Comparison of ENCODE assay signal across 16 mouse cellular contexts in genomic region chr13:91915192-91915581, GRCm38 (mm10). TPM values are rescaled to one million over a fixed set of nuclear protein-coding genes. Genes with fewer than 3 reads are reported as not detected.
DNase-seq lines count a peak whose midpoint lies in the region; ATAC-seq and TF ChIP-seq lines count a peak whose summit lies in the region.
"Had no signal": no experiment of that assay in that cellular context is flagged by ENCODE, and none has a peak within 500 bp of the region (broad histone marks: within the 10 kb centered on the region; RNA-seq: fewer than 3 reads in every experiment).

No protein-coding gene starts in this region.

- no peak for TF ChIP-seq EP300 in MEL (IDR thresholded peaks at IDR 0.05; ENCODE audit: low read depth in 1 of 2, low read length in 2 of 2)

- no peaks in the 10 kb centered on the region for H3K9me3 ChIP-seq in hindbrain, embryonic 10.5 days
- no peaks in the 10 kb centered on the region for H3K9me3 ChIP-seq in hindbrain, embryonic 11.5 days (ENCODE audit: control insufficient read depth, low read length)
- no peaks in the 10 kb centered on the region for H3K9me3 ChIP-seq in MEL (replicated peaks; ENCODE audit: insufficient read depth, low read length)
- no peaks in the 10 kb centered on the region for H3K9me3 ChIP-seq in forebrain, embryonic 16.5 days (ENCODE audit: control insufficient read depth, low read length)
- H3K9me3 ChIP-seq in midbrain, embryonic 15.5 days, result no peaks in the 10 kb centered on the region
- H3K9me3 ChIP-seq: lung, embryonic 15.5 days; midbrain, embryonic 12.5 days had no signal

- WGBS in hindbrain, embryonic 10.5 days, result 38% methylated on average over 4 of the region's 4 CpGs
- 37% methylated on average over 4 of the region's 4 CpGs for WGBS in hindbrain, embryonic 11.5 days
- WGBS in forebrain, embryonic 16.5 days, result 20% methylated on average over 4 of the region's 4 CpGs
- WGBS in midbrain, embryonic 15.5 days, result 31% methylated on average over 4 of the region's 4 CpGs

- peak; percentile 10 for DNase-seq in hindbrain, embryonic 10.5 days (ENCODE audit: low spot score)
- DNase-seq in hindbrain, embryonic 11.5 days (ENCODE audit: low spot score), result no peak
- DNase-seq in MEL (ENCODE audit: low read depth, low spot score), result peak; percentile 30
- no peak for DNase-seq in right cerebral cortex, postnatal 10 days (ENCODE audit: low spot score in 2 of 2)
- DNase-seq in yolk sac, embryonic 10.5 days (ENCODE audit: low spot score), result no peak
- DNase-seq: adrenal gland, postnatal 25 days; cerebellum, adult 11 months; heart, adult 18-20 months; spleen, adult 18-20 months had no signal

- no peaks in the 10 kb centered on the region for H3K79me2 ChIP-seq in MEL (ENCODE audit: control insufficient read depth, insufficient read depth, low read length, poor library complexity)

- no peak for TF ChIP-seq RAD21 in MEL (IDR thresholded peaks at IDR 0.05; ENCODE audit: low read depth, low read length)

- no peak for TF ChIP-seq POLR2A in MEL (IDR thresholded peaks at IDR 0.05; ENCODE audit: control insufficient read depth in 1 of 2, insufficient read depth in 1 of 2, low read depth in 1 of 2, low read length in 2 of 2, poor library complexity in 1 of 2)

- TF ChIP-seq CTCF in MEL (IDR thresholded peaks at IDR 0.05 in 2 of 3, conservative IDR thresholded peaks at IDR 0.05 in 1 of 3; ENCODE audit: control insufficient read depth in 1 of 3, insufficient read depth in 1 of 3, low read depth in 2 of 3, low read length in 3 of 3, poor library complexity in 1 of 3, severe bottlenecking in 1 of 3), result no peak

- H3K4me1 ChIP-seq in hindbrain, embryonic 10.5 days (replicated peaks), result peaks cover 13% of the 10 kb centered on the region
- no peaks in the 10 kb centered on the region; the same call in 1 of the 2 replicates for H3K4me1 ChIP-seq in hindbrain, embryonic 11.5 days (replicated peaks; ENCODE audit: control insufficient read depth, insufficient read depth, low read length)
- H3K4me1 ChIP-seq in MEL (ENCODE audit: control insufficient read depth in 1 of 2, insufficient read depth in 2 of 2, low read length in 2 of 2), result no peaks in the 10 kb centered on the region
- H3K4me1 ChIP-seq in forebrain, embryonic 16.5 days (replicated peaks; ENCODE audit: control insufficient read depth, insufficient read depth, low read length), result peaks cover 7% of the 10 kb centered on the region
- H3K4me1 ChIP-seq in midbrain, embryonic 15.5 days, result peaks cover 6% of the 10 kb centered on the region
- H3K4me1 ChIP-seq: lung, embryonic 15.5 days had no signal

- H3K9ac ChIP-seq in hindbrain, embryonic 11.5 days (ENCODE audit: low read depth, low read length), result no peak overlapping the region
- no peak overlapping the region for H3K9ac ChIP-seq in MEL (ENCODE audit: control insufficient read depth, low read depth, low read length, poor library complexity, severe bottlenecking)
- H3K9ac ChIP-seq in forebrain, embryonic 16.5 days (replicated peaks; ENCODE audit: low read depth, low read length), result 0 out of 2 replicates have a peak overlapping the region, but pooled peaks have one; percentile 12
- H3K9ac ChIP-seq in midbrain, embryonic 15.5 days, result no peak overlapping the region
- H3K9ac ChIP-seq: lung, embryonic 15.5 days; midbrain, embryonic 12.5 days had no signal

- H3K4me3 ChIP-seq in hindbrain, embryonic 10.5 days, result no peak overlapping the region
- no peak overlapping the region for H3K4me3 ChIP-seq in hindbrain, embryonic 11.5 days (ENCODE audit: low read depth, low read length)
- H3K4me3 ChIP-seq in MEL (ENCODE audit: control insufficient read depth in 1 of 2, insufficient read depth in 1 of 2, low read depth in 2 of 2, low read length in 2 of 2), result no peak overlapping the region
- no peak overlapping the region for H3K4me3 ChIP-seq in forebrain, embryonic 16.5 days (replicated peaks; ENCODE audit: low read length)
- no peak overlapping the region for H3K4me3 ChIP-seq in midbrain, embryonic 15.5 days
- H3K4me3 ChIP-seq: lung, embryonic 15.5 days; midbrain, embryonic 12.5 days had no signal

- no peaks in the 10 kb centered on the region for H3K36me3 ChIP-seq in hindbrain, embryonic 10.5 days
- H3K36me3 ChIP-seq in hindbrain, embryonic 11.5 days (ENCODE audit: control insufficient read depth, insufficient read depth, low read length), result no peaks in the 10 kb centered on the region
- H3K36me3 ChIP-seq in MEL (ENCODE audit: control insufficient read depth in 1 of 2, insufficient read depth in 2 of 2, low read length in 2 of 2), result no peaks in the 10 kb centered on the region
- H3K36me3 ChIP-seq in forebrain, embryonic 16.5 days (ENCODE audit: control insufficient read depth, insufficient read depth), result no peaks in the 10 kb centered on the region
- no peaks in the 10 kb centered on the region for H3K36me3 ChIP-seq in midbrain, embryonic 15.5 days (replicated peaks)
- H3K36me3 ChIP-seq: lung, embryonic 15.5 days; midbrain, embryonic 12.5 days had no signal

- peak overlapping the region; percentile 23; the same call in 1 of the 2 replicates for H3K27ac ChIP-seq in hindbrain, embryonic 10.5 days
- H3K27ac ChIP-seq in hindbrain, embryonic 11.5 days (ENCODE audit: low read depth, low read length), result no peak overlapping the region
- no peak overlapping the region for H3K27ac ChIP-seq in MEL (ENCODE audit: control insufficient read depth, low read depth, low read length)
- no peak overlapping the region for H3K27ac ChIP-seq in forebrain, embryonic 16.5 days (ENCODE audit: low read length)
- H3K27ac ChIP-seq in midbrain, embryonic 15.5 days, result no peak overlapping the region
- H3K27ac ChIP-seq: lung, embryonic 15.5 days; midbrain, embryonic 12.5 days had no signal

- no peaks in the 10 kb centered on the region for H3K27me3 ChIP-seq in hindbrain, embryonic 10.5 days (ENCODE audit: insufficient read depth, poor library complexity, severe bottlenecking)
- no peaks in the 10 kb centered on the region for H3K27me3 ChIP-seq in hindbrain, embryonic 11.5 days (ENCODE audit: control insufficient read depth, insufficient read depth, low read length)
- H3K27me3 ChIP-seq in MEL (ENCODE audit: control insufficient read depth in 1 of 2, insufficient read depth in 2 of 2, low read length in 2 of 2), result 0 out of 4 replicates have a peak, but pooled peaks cover 0 to 1% of the 10 kb centered on the region in 2 experiments
- H3K27me3 ChIP-seq in forebrain, embryonic 16.5 days (replicated peaks; ENCODE audit: control insufficient read depth, insufficient read depth, low read length), result no peaks in the 10 kb centered on the region
- H3K27me3 ChIP-seq in midbrain, embryonic 15.5 days (replicated peaks), result no peaks in the 10 kb centered on the region
- H3K27me3 ChIP-seq: lung, embryonic 15.5 days; midbrain, embryonic 12.5 days; Patski had no signal

- H3K4me2 ChIP-seq in hindbrain, embryonic 11.5 days (replicated peaks; ENCODE audit: low read depth, low read length), result no peak overlapping the region
- H3K4me2 ChIP-seq in forebrain, embryonic 16.5 days (ENCODE audit: low read length), result peak overlapping the region; percentile 3
- H3K4me2 ChIP-seq in midbrain, embryonic 15.5 days, result peak overlapping the region; percentile 20; the same call in 1 of the 2 replicates
- H3K4me2 ChIP-seq: lung, embryonic 15.5 days; midbrain, embryonic 12.5 days had no signal

- ATAC-seq in hindbrain, embryonic 11.5 days (ENCODE audit: low FRiP score), result no peak
- no peak for ATAC-seq in forebrain, embryonic 16.5 days
- peak; percentile 31 for ATAC-seq in midbrain, embryonic 15.5 days (replicated peaks)
- ATAC-seq in inflammation-experienced regulatory T-cells, adult 6 months, result no peak
- ATAC-seq: CD4-positive, CD25-positive, alpha-beta regulatory T cell, adult 4 months had no signal

TF ChIP-seq in MEL, 35 proteins besides CTCF, POLR2A, EP300 and RAD21:
- TF ChIP-seq ZMIZ1 (IDR thresholded peaks at IDR 0.05; ENCODE audit: low read depth, low read length), result no peak
- TF ChIP-seq CHD1 (IDR thresholded peaks at IDR 0.05; ENCODE audit: low read depth, low read length), result no peak
- TF ChIP-seq BHLHE40 (IDR thresholded peaks at IDR 0.05; ENCODE audit: borderline replicate concordance, low read depth, low read length), result no peak
- TF ChIP-seq MAX (IDR thresholded peaks at IDR 0.05; ENCODE audit: low read length), result no peak
- TF ChIP-seq POLR2AphosphoS5 (IDR thresholded peaks at IDR 0.05; ENCODE audit: borderline replicate concordance, low read depth, low read length), result no peak
- TF ChIP-seq ETS1 (IDR thresholded peaks at IDR 0.05; ENCODE audit: low read depth, low read length), result no peak
- no peak for TF ChIP-seq JUND (IDR thresholded peaks at IDR 0.05; ENCODE audit: low read depth, low read length)
- no peak for TF ChIP-seq CHD2 (IDR thresholded peaks at IDR 0.05; ENCODE audit: low read length)
- TF ChIP-seq MYB (IDR thresholded peaks at IDR 0.05; ENCODE audit: low read depth, low read length), result no peak
- no peak for TF ChIP-seq MAFK (IDR thresholded peaks at IDR 0.05; ENCODE audit: borderline replicate concordance, low read depth, low read length)
- TF ChIP-seq MXI1 (IDR thresholded peaks at IDR 0.05; ENCODE audit: low read depth, low read length), result no peak
- no peak for TF ChIP-seq USF1 (IDR thresholded peaks at IDR 0.05; ENCODE audit: low read depth, low read length)
- no peak for TF ChIP-seq GATA1 (IDR thresholded peaks at IDR 0.05; ENCODE audit: low read depth, low read length)
- no peak for TF ChIP-seq TBP (IDR thresholded peaks at IDR 0.05; ENCODE audit: low read depth, low read length)
- TF ChIP-seq ZNF384 (IDR thresholded peaks at IDR 0.05; ENCODE audit: low read depth, low read length), result no peak
TF ChIP-seq in MEL: peak in this region for 0.

RNA-seq across cellular contexts. Expression of gene Ckmt2, which starts 38.5 kb away (rescaled TPM):
- polyA plus RNA-seq in hindbrain, embryonic 10.5 days (2016; fragmentation: Nextera tagmentation; extraction: Ambion mirVana), result not detected in 2 replicates
- not detected in 2 replicates for polyA plus RNA-seq in hindbrain, embryonic 11.5 days (2014; fragmentation: Nextera tagmentation; extraction: Ambion mirVana)
- total RNA-seq in MEL (2012; rRNA removed), result not detected in 2 replicates
- not detected for polyA plus RNA-seq in MEL (2012; ENCODE audit: insufficient read depth in 1 of 2, insufficient read length in 2 of 2, low read depth in 1 of 2, low replicate concordance in 2 of 2, missing spikeins in 1 of 2)
- polyA plus RNA-seq in forebrain, embryonic 16.5 days (2015; fragmentation: Nextera tagmentation; extraction: Ambion mirVana), result not detected in 2 replicates
- polyA plus RNA-seq in midbrain, embryonic 15.5 days (2015; fragmentation: Nextera tagmentation; extraction: Ambion mirVana), result not detected in 2 replicates
- not detected for polyA plus RNA-seq in inflammation-experienced regulatory T-cells, adult 6 months (2017; shearing (Covaris generic))
- total RNA-seq: adrenal gland, postnatal 25 days had no signal
- polyA plus RNA-seq: CD4-positive, CD25-positive, alpha-beta regulatory T cell, adult 4 months; midbrain, embryonic 12.5 days; Patski had no signal

Comparison
In these comparisons a context has a peak if more than half of its experiments do, and no peak if none do; other contexts are left out.
1. DNase-seq: peak in hindbrain, embryonic 10.5 days (single experiment) and MEL (single experiment); none in hindbrain, embryonic 11.5 days (single experiment), right cerebral cortex, postnatal 10 days (0 of 2) and yolk sac, embryonic 10.5 days (single experiment).